Mouse (Mus musculus) stomach, embryonic 14.5 days (tissue): ENCODE measurements around the gene Krt84. TPM values are rescaled to one million over a fixed set of nuclear protein-coding genes. Genes with fewer than 3 reads are reported as not detected.

Experiments used
- ATAC-seq: fragments of 200-750 bp; cut with Nextera tagmentation; 2 replicates; pipeline ENCODE4 v1.8.0; 2017; ENCODE audit warnings: low read depth, moderate TSS enrichment; ENCODE audit not compliant: insufficient number of reproducible peaks, insufficient read depth, low FRiP score
- H3K27ac ChIP-seq: fragments of 300-500 bp; sonication (generic); 2 replicates; pipeline ENCODE4 v1.5.1; 2014; ENCODE audit warnings: mild to moderate bottlenecking, low read length, moderate library complexity, mixed read lengths
- H3K27me3 ChIP-seq: fragments of 300-500 bp; sonication (generic); 2 replicates; pipeline ENCODE4 v1.6.1; 2014; ENCODE audit warnings: low read length, control low read depth, mixed read lengths; ENCODE audit not compliant: control insufficient read depth, insufficient read depth
- H3K36me3 ChIP-seq: fragments of 300-500 bp; sonication (generic); 2 replicates; pipeline ENCODE4 v1.6.1; 2014; ENCODE audit warnings: mild to moderate bottlenecking, control low read depth, low read length, moderate library complexity, mixed read lengths; ENCODE audit not compliant: control insufficient read depth, insufficient read depth
- H3K4me1 ChIP-seq: fragments of 300-500 bp; sonication (generic); 2 replicates; pipeline ENCODE4 v1.6.1; 2014; ENCODE audit warnings: low read length, control low read depth, mixed read lengths; ENCODE audit not compliant: control insufficient read depth, insufficient read depth
- H3K4me2 ChIP-seq: fragments of 300-500 bp; sonication (generic); replicated peaks from 2 replicates; pipeline ENCODE4 v1.6.1; 2014; ENCODE audit warnings: low read depth, low read length, control low read depth
- H3K4me3 ChIP-seq: fragments of 300-500 bp; sonication (generic); 2 replicates; pipeline ENCODE4 v1.5.1; 2014; ENCODE audit warnings: low read depth, low read length, control low read depth
- H3K9ac ChIP-seq: fragments of 300-500 bp; sonication (generic); replicated peaks from 2 replicates; pipeline ENCODE4 v1.6.1; 2014; ENCODE audit warnings: low read depth, mild to moderate bottlenecking, control low read depth, low read length, moderate library complexity, mixed read lengths
- H3K9me3 ChIP-seq: fragments of 300-500 bp; sonication (generic); 2 replicates; pipeline ENCODE4 v1.6.1; 2016; ENCODE audit warnings: low read depth, low read length, control low read depth; ENCODE audit not compliant: control insufficient read depth
- WGBS: fragments of 180-500 bp; shearing (Covaris S2); extraction: QIAGEN DNeasy Blood & Tissue Kit; methylation state at CpG from one replicate; pipeline ENCODE4 v1.1.7; 2014; 5-methylcytosine and 5-hydroxymethylcytosine counted together
- polyA plus RNA-seq: library from polyadenylated mRNA; unstranded; fragments of >200 nt; fragmentation: Nextera tagmentation; extraction: Ambion mirVana; gene quantifications from 2 replicates; pipeline ENCODE4 v1.2.1, GENCODE M21; 2014

The Krt84 gene
- not detected in 2 replicates for polyA plus RNA-seq

GRCm38 (mm10) chr15:101532720-101533119, at the start of gene Krt84:
Krt84 (minus strand) TSS chr15:101532820.
- Histone ChIP-seq H3K36me3 (no peaks in the 10 kb centered on the region), H3K9me3 (no peaks in the 10 kb centered on the region), H3K27me3 (no peaks in the 10 kb centered on the region), H3K4me2 (no peak within 1 kb of the TSS), H3K9ac (no peak within 1 kb of the TSS), H3K4me3 (no peak within 1 kb of the TSS), H3K4me1 (peaks cover 8% of the 10 kb centered on the region; the same call in 1 of the 2 replicates), H3K27ac (no peak within 1 kb of the TSS)
- 81% methylated on average over 7 of the region's 7 CpGs for WGBS
- ATAC-seq, result no peak

GRCm38 (mm10) chr15:101581701-101582100, 49.1 kb upstream of the Krt84 start:
- WGBS, result 77% methylated on average over 3 of the region's 3 CpGs
- no peak overlapping the region for H3K4me2 ChIP-seq
- no peak overlapping the region for H3K4me3 ChIP-seq
- H3K27me3 ChIP-seq, result no peaks in the 10 kb centered on the region
- no peak overlapping the region for H3K9ac ChIP-seq
- no peak overlapping the region for H3K27ac ChIP-seq
- H3K36me3 ChIP-seq, result no peaks in the 10 kb centered on the region
- no peaks in the 10 kb centered on the region for H3K4me1 ChIP-seq
- ATAC-seq, result no peak
- no peaks in the 10 kb centered on the region for H3K9me3 ChIP-seq

- H3K4me3 ChIP-seq, result no peak overlapping the region
- ATAC-seq, result no peak
- WGBS, result 77% methylated on average over 5 of the region's 5 CpGs
Measured at GRCm38 (mm10) chr15:101575506-101575905, 42.9 kb upstream of the Krt84 start.

GRCm38 (mm10) chr15:101573796-101574345, 41.3 kb upstream of the Krt84 start, which contains the start of gene Krt75:
Krt75 (minus strand) TSS chr15:101573904.
- Histone ChIP-seq H3K9ac (no peak within 1 kb of the TSS), H3K27ac (no peak within 1 kb of the TSS), H3K4me2 (no peak within 1 kb of the TSS), H3K27me3 (no peaks in the 10 kb centered on the region), H3K4me1 (no peaks in the 10 kb centered on the region), H3K4me3 (no peak within 1 kb of the TSS), H3K9me3 (no peaks in the 10 kb centered on the region), H3K36me3 (no peaks in the 10 kb centered on the region)
- WGBS, result 58% methylated on average over 15 of the region's 15 CpGs
- ATAC-seq, result no peak

More at GRCm38 (mm10) chr15:101575506-101575905, 42.9 kb upstream of the Krt84 start:
- H3K36me3 ChIP-seq, result no peaks in the 10 kb centered on the region
- H3K9me3 ChIP-seq, result no peaks in the 10 kb centered on the region
- H3K27me3 ChIP-seq, result no peaks in the 10 kb centered on the region
- no peak overlapping the region for H3K27ac ChIP-seq
- no peak overlapping the region for H3K4me2 ChIP-seq
- H3K9ac ChIP-seq, result no peak overlapping the region
- H3K4me1 ChIP-seq, result no peaks in the 10 kb centered on the region

GRCm38 (mm10) chr15:101567780-101568179, 35.2 kb upstream of the Krt84 start:
- no peak for ATAC-seq
- Histone ChIP-seq H3K27ac (no peak overlapping the region), H3K9me3 (no peaks in the 10 kb centered on the region), H3K36me3 (no peaks in the 10 kb centered on the region), H3K4me3 (no peak overlapping the region), H3K27me3 (no peaks in the 10 kb centered on the region), H3K4me1 (no peaks in the 10 kb centered on the region), H3K4me2 (no peak overlapping the region), H3K9ac (no peak overlapping the region)
- WGBS, result 41% methylated on average over 7 of the region's 7 CpGs

- Histone ChIP-seq H3K4me3 (no peak within 1 kb of the TSS), H3K9ac (no peak within 1 kb of the TSS), H3K4me2 (no peak within 1 kb of the TSS), H3K4me1 (no peaks in the 10 kb centered on the region), H3K9me3 (no peaks in the 10 kb centered on the region), H3K27ac (no peak within 1 kb of the TSS), H3K36me3 (no peaks in the 10 kb centered on the region), H3K27me3 (no peaks in the 10 kb centered on the region)
- no peak for ATAC-seq
- 78% methylated on average over 5 of the region's 5 CpGs for WGBS
Measured at GRCm38 (mm10) chr15:101562850-101563249, 30.2 kb upstream of the Krt84 start, which contains the start of gene Krt90. Krt90 (minus strand) TSS chr15:101562950.

GRCm38 (mm10) chr15:101558034-101558646, 25.5 kb upstream of the Krt84 start:
- no peaks in the 10 kb centered on the region for H3K36me3 ChIP-seq
- H3K4me3 ChIP-seq, result no peak overlapping the region
- H3K27ac ChIP-seq, result no peak overlapping the region
- H3K9me3 ChIP-seq, result no peaks in the 10 kb centered on the region
- no peak overlapping the region for H3K4me2 ChIP-seq
- 5% methylated on average over 7 of the region's 7 CpGs for WGBS
- ATAC-seq, result no peak
- H3K27me3 ChIP-seq, result no peaks in the 10 kb centered on the region
- H3K9ac ChIP-seq, result no peak overlapping the region
- peaks cover 2% of the 10 kb centered on the region; the same call in 1 of the 2 replicates for H3K4me1 ChIP-seq

- H3K9me3 ChIP-seq, result no peaks in the 10 kb centered on the region
- H3K4me3 ChIP-seq, result no peak overlapping the region
- peaks cover 7% of the 10 kb centered on the region for H3K4me1 ChIP-seq
- ATAC-seq, result peak; percentile 64; the same call in 1 of the 2 replicates
- no peaks in the 10 kb centered on the region for H3K27me3 ChIP-seq
- peak overlapping the region; percentile 27 for H3K4me2 ChIP-seq
- WGBS, result 1% methylated on average over 11 of the region's 11 CpGs
- no peaks in the 10 kb centered on the region for H3K36me3 ChIP-seq
- H3K9ac ChIP-seq, result no peak overlapping the region
- no peak overlapping the region for H3K27ac ChIP-seq
Measured at GRCm38 (mm10) chr15:101553169-101553568, 20.5 kb upstream of the Krt84 start.
